Mouse (Mus musculus) heart, adult 2 months (tissue): ENCODE measurements around the gene Gm10153. TPM values are rescaled to one million over a fixed set of nuclear protein-coding genes. Genes with fewer than 3 reads are reported as not detected.
A peak's percentile ranks its signal among the peaks of the same experiment; 100 is the strongest.
"Not testable (repeated sequence)": the region's sequence is repeated elsewhere in the genome, so short reads cannot be mapped to it uniquely, and the experiment has no call there.

Source experiments
- DNase-seq, 2 experiments: peaks; one replicate each; pipeline ENCODE4 v3.0.0; 2021
- H3K27ac ChIP-seq: fragments of 200-600 bp; 2 replicates; pipeline ENCODE4 v1.8.1; 2022
- H3K27me3 ChIP-seq: fragments of 200-500 bp; 2 replicates; pipeline ENCODE4 v1.6.1; 2012; ENCODE audit warnings: mild to moderate bottlenecking, low read length, inconsistent platforms, mixed read lengths; ENCODE audit not compliant: control insufficient read depth, insufficient read depth
- H3K36me3 ChIP-seq: fragments of 200-500 bp; 2 replicates; pipeline ENCODE4 v1.6.1; 2012; ENCODE audit warnings: low read length, inconsistent platforms; ENCODE audit not compliant: control insufficient read depth, insufficient read depth
- H3K4me1 ChIP-seq: fragments of 200-500 bp; 2 replicates; pipeline ENCODE4 v1.6.1; 2011; ENCODE audit warnings: low read length; ENCODE audit not compliant: control insufficient read depth, insufficient read depth
- H3K4me3 ChIP-seq: fragments of 200-600 bp; 2 replicates; pipeline ENCODE4 v1.8.1; 2022
- H3K79me2 ChIP-seq: fragments of 200-500 bp; replicated peaks from 2 replicates; pipeline ENCODE4 v1.6.1; 2012; ENCODE audit warnings: mild to moderate bottlenecking, inconsistent platforms, low read length, moderate library complexity, mixed read lengths; ENCODE audit not compliant: control insufficient read depth, insufficient read depth
- H3K9ac ChIP-seq: fragments of 200-500 bp; 2 replicates; pipeline ENCODE4 v1.6.1; 2012; ENCODE audit warnings: low read depth, mild to moderate bottlenecking, control low read depth, inconsistent platforms, low read length, mixed read lengths
- CTCF ChIP-seq: fragments of 200-600 bp; IDR thresholded peaks from 2 replicates; pipeline ENCODE4 v1.8.1; 2022; ENCODE audit warnings: antibody characterized with exemption, mild to moderate bottlenecking, moderate library complexity
- EP300 ChIP-seq: fragments of 200-500 bp; IDR thresholded peaks from 2 replicates; pipeline ENCODE4 v1.6.1; 2011; ENCODE audit warnings: low read depth, low read length, control low read depth; ENCODE audit not compliant: insufficient read depth
- POLR2A ChIP-seq: fragments of 200-500 bp; IDR thresholded peaks from 2 replicates; pipeline ENCODE4 v1.6.1; 2011; ENCODE audit warnings: mild to moderate bottlenecking, low read depth, low read length, control low read depth; ENCODE audit not compliant: insufficient read depth
- WGBS: fragments of 180-500 bp; shearing (Covaris S2); methylation state at CpG from one replicate; pipeline ENCODE4 v1.1.7; 2018; 5-methylcytosine and 5-hydroxymethylcytosine counted together
- intact Hi-C: fragments of 180-260 bp; cut with DNase I; formaldehyde crosslinking; loops from one replicate; pipeline ENCODE4 v1.15.1; 2025
- polyA plus RNA-seq: library from polyadenylated mRNA; depleted of rRNA; stranded (reverse); fragments of >200 nt; gene quantifications from 2 replicates; pipeline ENCODE4 v1.2.3, GENCODE M21; 2012
- total RNA-seq, 2 experiments: library from RNA; stranded (reverse); gene quantifications; 2 replicates each; pipeline ENCODE4 v1.2.3; 2021

Gm10153 gene
- total and polyA plus RNA-seq, 3 experiments = not detected

- Histone ChIP-seq H3K27ac (no peak overlapping the region), H3K79me2 (no peaks in the 10 kb centered on the region), H3K4me3 (no peak overlapping the region), H3K27me3 (no peaks in the 10 kb centered on the region), H3K36me3 (no peaks in the 10 kb centered on the region), H3K9ac (no peak overlapping the region), H3K4me1 (no peaks in the 10 kb centered on the region)
- DNase-seq = no peak
- peak; percentile 71 for TF ChIP-seq CTCF
- TF ChIP-seq POLR2A = no peak
- intact Hi-C loops = no loop called here
- 43% methylated on average over 3 of the region's 3 CpGs for WGBS
These were observed 20.4 kb downstream of the Gm10153 start for GRCm38 (mm10) chr7:142169836-142170235.

GRCm38 (mm10) chr7:142165639-142166038 lies 24.6 kb downstream of the Gm10153 start, which contains the start of gene Gm4553:
TSS of gene Gm4553 (minus strand) at chr7:142165739.
- not testable (repeated sequence) for H3K79me2 ChIP-seq, H3K27ac ChIP-seq, H3K4me3 ChIP-seq

GRCm38 (mm10) chr7:142159366-142159765 lies 30.8 kb downstream of the Gm10153 start:
- Histone ChIP-seq H3K9ac (no peak overlapping the region), H3K4me1 (no peaks in the 10 kb centered on the region), H3K79me2 (no peaks in the 10 kb centered on the region), H3K4me3 (no peak overlapping the region), H3K27me3 (no peaks in the 10 kb centered on the region), H3K36me3 (no peaks in the 10 kb centered on the region), H3K27ac (no peak overlapping the region)
- 86% methylated on average over 3 of the region's 3 CpGs for WGBS
- TF ChIP-seq POLR2A = no peak
- no peak for TF ChIP-seq EP300
- no peak for TF ChIP-seq CTCF
- intact Hi-C loops = no loop called here
- DNase-seq = no peak

More at GRCm38 (mm10) chr7:142165639-142166038, 24.6 kb downstream of the Gm10153 start, which contains the start of gene Gm4553:
- H3K27me3 ChIP-seq, H3K4me1 ChIP-seq, DNase-seq, H3K9ac ChIP-seq, H3K36me3 ChIP-seq, intact Hi-C loops: not testable (repeated sequence)

- H3K79me2 ChIP-seq, H3K27ac ChIP-seq, H3K36me3 ChIP-seq, H3K27me3 ChIP-seq, H3K9ac ChIP-seq, DNase-seq, intact Hi-C loops, H3K4me3 ChIP-seq, H3K4me1 ChIP-seq: not testable (repeated sequence)
- 48% methylated on average over 2 of the region's 2 CpGs for WGBS
These were observed 33.2 kb downstream of the Gm10153 start, which contains the start of gene Gm29735 for GRCm38 (mm10) chr7:142157013-142157412. TSS of gene Gm29735 (minus strand) at chr7:142157113.

- Histone ChIP-seq H3K9ac (no peak overlapping the region), H3K79me2 (no peaks in the 10 kb centered on the region), H3K27ac (no peak overlapping the region), H3K36me3 (no peaks in the 10 kb centered on the region), H3K4me3 (no peak overlapping the region), H3K27me3 (no peaks in the 10 kb centered on the region), H3K4me1 (no peaks in the 10 kb centered on the region)
- no peak for DNase-seq
- intact Hi-C loops = no loop called here
- no peak for TF ChIP-seq POLR2A
- no peak for TF ChIP-seq EP300
- no peak for TF ChIP-seq CTCF
- 40% methylated on average over 1 of the region's 1 CpGs for WGBS
These were observed 34.9 kb downstream of the Gm10153 start for GRCm38 (mm10) chr7:142155308-142155707.

- intact Hi-C loops = no loop called here
- H3K27me3 ChIP-seq = no peaks in the 10 kb centered on the region
- no peak for DNase-seq
- H3K4me1 ChIP-seq = no peaks in the 10 kb centered on the region
- 71% methylated on average over 4 of the region's 4 CpGs for WGBS
- no peaks in the 10 kb centered on the region for H3K79me2 ChIP-seq
- H3K4me3 ChIP-seq = no peak overlapping the region
- H3K9ac ChIP-seq = no peak overlapping the region
- no peak for TF ChIP-seq CTCF
- no peak for TF ChIP-seq EP300
- no peak for TF ChIP-seq POLR2A
- no peak overlapping the region for H3K27ac ChIP-seq
- no peaks in the 10 kb centered on the region for H3K36me3 ChIP-seq
These were observed 38.0 kb downstream of the Gm10153 start for GRCm38 (mm10) chr7:142152191-142152590.

GRCm38 (mm10) chr7:142148633-142149032 lies 41.6 kb downstream of the Gm10153 start:
- Histone ChIP-seq H3K79me2 (no peaks in the 10 kb centered on the region), H3K27me3 (no peaks in the 10 kb centered on the region), H3K27ac (no peak overlapping the region), H3K4me1 (no peaks in the 10 kb centered on the region), H3K9ac (no peak overlapping the region), H3K36me3 (no peaks in the 10 kb centered on the region), H3K4me3 (no peak overlapping the region)
- TF ChIP-seq POLR2A (no peak), CTCF (no peak), EP300 (no peak)
- no peak for DNase-seq
- intact Hi-C loops = loop anchor here (10.0 kb wide), 1 partner anchor 64 kb away; no protein-coding TSS in a partner anchor
